Mouse (Mus musculus): Measurements from ENCODE around the gene Cog6.

- TF ChIP-seq CTCF (conservative IDR thresholded peaks at IDR 0.05; ENCODE audit: low read length) (no peak), POU5F1 (IDR thresholded peaks at IDR 0.05; ENCODE audit: borderline replicate concordance, low read length) (no peak)
These were observed 79.2 kb downstream of the Cog6 start for GRCm38 (mm10) chr3:52937739-52938306.
